Mouse (Mus musculus): Measurements from ENCODE around the gene Catspere2.
"Not testable (repeated sequence)": the region's sequence is repeated elsewhere in the genome, so short reads cannot be mapped to it uniquely, and the experiment has no call there.

Catspere2 gene

GRCm38 (mm10) chr1:177983024-177983450, at the start of gene Catspere2:
Gene Catspere2 (plus strand): TSS chr1:177983423.
- peak; percentile 96 for DNase-seq (ENCODE audit: low spot score in 2 of 2)

- not testable (repeated sequence) for DNase-seq (ENCODE audit: low spot score in 2 of 2)
These were observed 42.7 kb upstream of the Catspere2 start for GRCm38 (mm10) chr1:177940422-177940977.

GRCm38 (mm10) chr1:177981276-177981675, 1.9 kb upstream of the Catspere2 start:
- no peak for DNase-seq (ENCODE audit: low spot score in 2 of 2)

GRCm38 (mm10) chr1:177983582-177983981, 359 bp downstream of the Catspere2 start:
- DNase-seq (ENCODE audit: low spot score in 2 of 2), result peak in 1 of 2 experiments; percentile 29

- DNase-seq (ENCODE audit: low spot score in 2 of 2), result no peak
These were observed 983 bp downstream of the Catspere2 start for GRCm38 (mm10) chr1:177984206-177984605.

- DNase-seq (ENCODE audit: low spot score in 2 of 2), result not testable (repeated sequence)
These were observed 4.3 kb downstream of the Catspere2 start for GRCm38 (mm10) chr1:177987476-177987875.

GRCm38 (mm10) chr1:178072798-178073197, 89.6 kb downstream of the Catspere2 start:
- DNase-seq (ENCODE audit: low spot score in 2 of 2), result peak; percentile 5 to 42

- not testable (repeated sequence) for DNase-seq (ENCODE audit: low spot score in 2 of 2)
These were observed 114.6 kb downstream of the Catspere2 start for GRCm38 (mm10) chr1:178097865-178098264.

GRCm38 (mm10) chr1:178108514-178108913, 125.3 kb downstream of the Catspere2 start:
- not testable (repeated sequence) for DNase-seq (ENCODE audit: low spot score in 2 of 2)

GRCm38 (mm10) chr1:178122236-178122635, 139.0 kb downstream of the Catspere2 start:
- DNase-seq (ENCODE audit: low spot score in 2 of 2), result not testable (repeated sequence)

- DNase-seq (ENCODE audit: low spot score in 2 of 2), result no peak
These were observed 151.1 kb downstream of the Catspere2 start for GRCm38 (mm10) chr1:178134288-178134687.

- DNase-seq (ENCODE audit: low spot score in 2 of 2), result not testable (repeated sequence)
These were observed 163.3 kb downstream of the Catspere2 start for GRCm38 (mm10) chr1:178146513-178146912.

- DNase-seq (ENCODE audit: low spot score in 2 of 2), result not testable (repeated sequence)
These were observed 163.7 kb downstream of the Catspere2 start for GRCm38 (mm10) chr1:178146915-178147314.

- DNase-seq (ENCODE audit: low spot score in 2 of 2), result peak in 1 of 2 experiments; percentile 1
These were observed 199.0 kb downstream of the Catspere2 start for GRCm38 (mm10) chr1:178182251-178182650.

- peak in 1 of 2 experiments; percentile 2 for DNase-seq (ENCODE audit: low spot score in 2 of 2)
These were observed 202.4 kb downstream of the Catspere2 start for GRCm38 (mm10) chr1:178185591-178185990.

- DNase-seq (ENCODE audit: low spot score in 2 of 2), result peak; percentile 89 to 91
These were observed 204.1 kb downstream of the Catspere2 start, which contains the start of gene Desi2 for GRCm38 (mm10) chr1:178187216-178187791. Gene Desi2 (plus strand): TSS chr1:178187417.

GRCm38 (mm10) chr1:178187810-178188209, 204.6 kb downstream of the Catspere2 start:
- DNase-seq (ENCODE audit: low spot score in 2 of 2), result peak in 1 of 2 experiments; percentile 73

- DNase-seq (ENCODE audit: low spot score in 2 of 2), result peak in 1 of 2 experiments; percentile 7
These were observed 205.2 kb downstream of the Catspere2 start for GRCm38 (mm10) chr1:178188386-178188785.

- no peak for DNase-seq (ENCODE audit: low spot score in 2 of 2)
These were observed 222.6 kb downstream of the Catspere2 start for GRCm38 (mm10) chr1:178205701-178206325.

GRCm38 (mm10) chr1:178207856-178208255, 224.6 kb downstream of the Catspere2 start:
- DNase-seq (ENCODE audit: low spot score in 2 of 2), result not testable (repeated sequence)

- no peak for DNase-seq (ENCODE audit: low spot score in 2 of 2)
These were observed 226.7 kb downstream of the Catspere2 start for GRCm38 (mm10) chr1:178209966-178210365.

GRCm38 (mm10) chr1:178217157-178217556, 233.9 kb downstream of the Catspere2 start:
- no peak for DNase-seq (ENCODE audit: low spot score in 2 of 2)

GRCm38 (mm10) chr1:178218305-178218704, 235.1 kb downstream of the Catspere2 start:
- DNase-seq (ENCODE audit: low spot score in 2 of 2), result no peak

All from spleen, postnatal 10 days (tissue).